Mouse (Mus musculus): ENCODE measurements around the gene Gm21985. TPM values are rescaled to one million over a fixed set of nuclear protein-coding genes. Genes with fewer than 3 reads are reported as not detected.

The Gm21985 gene
- total RNA-seq, 2 experiments from 2014 or later, result 0.44 TPM; not detected in 1

DNA sequence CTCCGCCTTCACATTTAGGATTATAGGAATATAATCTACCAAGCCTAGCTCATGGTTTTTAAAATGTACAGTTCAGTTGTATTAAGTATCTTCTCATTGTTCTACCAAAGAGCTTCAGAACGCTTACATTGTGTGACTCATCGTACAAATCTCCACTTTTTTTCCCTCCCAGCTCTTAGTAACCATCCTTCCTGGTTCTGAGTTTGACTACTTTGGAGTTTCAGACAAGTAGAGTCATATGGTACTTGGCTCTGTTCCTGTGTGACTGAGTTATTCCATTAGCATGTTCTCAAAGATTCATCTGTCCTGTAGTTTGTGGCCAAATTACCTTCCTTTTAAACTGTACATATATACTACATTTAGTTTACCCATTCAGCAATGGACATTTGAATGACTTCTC is 42.6 kb downstream of the Gm21985 start:
- intact Hi-C loops (cut with DNase I), result no loop called here
- no peak for DNase-seq

GRCm38 (mm10) chr2:112309161-112309600 is 43.1 kb downstream of the Gm21985 start:
- intact Hi-C loops (cut with DNase I), result no loop called here
- DNase-seq, result no peak

DNA sequence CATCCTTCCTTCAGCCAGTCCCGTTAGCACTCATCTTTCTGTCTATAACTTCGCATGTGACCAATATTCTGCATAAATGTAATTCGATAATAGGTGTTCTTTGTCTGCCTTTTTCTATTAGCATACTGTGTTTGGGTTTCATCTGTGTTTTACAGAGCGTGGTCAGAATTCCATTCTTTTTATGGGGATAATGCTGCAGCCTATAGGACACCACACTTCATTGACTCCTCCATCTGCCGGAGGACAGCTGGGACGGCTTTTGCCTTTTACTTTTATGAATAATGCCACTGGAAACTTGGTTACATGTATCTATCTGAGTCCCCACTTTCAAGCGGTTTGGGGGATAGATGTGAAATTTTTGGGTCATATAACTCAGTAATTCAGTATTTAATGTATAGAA is 49.5 kb downstream of the Gm21985 start:
- DNase-seq, result no peak
- intact Hi-C loops (cut with DNase I), result loop anchor here (10.0 kb wide), 1 partner anchor 51 kb away; the partner anchor contains the start of genes Gm21985, Nop10 and Slc12a6

GRCm38 (mm10) chr2:112318227-112318626 is 52.1 kb downstream of the Gm21985 start:
- DNase-seq, result no peak
- intact Hi-C loops (cut with DNase I), result loop anchor here (10.0 kb wide), 1 partner anchor 53 kb away; the partner anchor contains the start of genes Gm21985, Nop10 and Slc12a6

- intact Hi-C loops (cut with DNase I), result loop anchor here (10.0 kb wide), 1 partner anchor 54 kb away; the partner anchor contains the start of genes Gm21985, Nop10 and Slc12a6
- no peak for DNase-seq
These were observed 52.8 kb downstream of the Gm21985 start for GRCm38 (mm10) chr2:112318905-112319304.

- no peak for DNase-seq
These were observed 62.1 kb downstream of the Gm21985 start for GRCm38 (mm10) chr2:112328069-112328777.

GRCm38 (mm10) chr2:112332051-112332898 is 66.2 kb downstream of the Gm21985 start:
- no peak for DNase-seq
- intact Hi-C loops (cut with DNase I), result loop anchor here (10.0 kb wide), 1 partner anchor 87 kb away; no protein-coding TSS in a partner anchor

More at GRCm38 (mm10) chr2:112328069-112328777, 62.1 kb downstream of the Gm21985 start:
- intact Hi-C loops (cut with DNase I), result no loop called here

- no peak for DNase-seq
- intact Hi-C loops (cut with DNase I), result loop anchor here (10.0 kb wide), 1 partner anchor 92 kb away; no protein-coding TSS in a partner anchor
These were observed 71.1 kb downstream of the Gm21985 start for GRCm38 (mm10) chr2:112337211-112337610.

- intact Hi-C loops (cut with DNase I), result loop anchor here (10.0 kb wide), 1 partner anchor 95 kb away; no protein-coding TSS in a partner anchor
- DNase-seq, result no peak
These were observed 73.6 kb downstream of the Gm21985 start for GRCm38 (mm10) chr2:112339736-112340135.

- intact Hi-C loops (cut with DNase I), result no loop called here
- no peak for DNase-seq
These were observed 75.0 kb downstream of the Gm21985 start for GRCm38 (mm10) chr2:112341117-112341516.

GRCm38 (mm10) chr2:112348246-112348645 is 82.1 kb downstream of the Gm21985 start:
- intact Hi-C loops (cut with DNase I), result no loop called here
- DNase-seq, result no peak

DNA sequence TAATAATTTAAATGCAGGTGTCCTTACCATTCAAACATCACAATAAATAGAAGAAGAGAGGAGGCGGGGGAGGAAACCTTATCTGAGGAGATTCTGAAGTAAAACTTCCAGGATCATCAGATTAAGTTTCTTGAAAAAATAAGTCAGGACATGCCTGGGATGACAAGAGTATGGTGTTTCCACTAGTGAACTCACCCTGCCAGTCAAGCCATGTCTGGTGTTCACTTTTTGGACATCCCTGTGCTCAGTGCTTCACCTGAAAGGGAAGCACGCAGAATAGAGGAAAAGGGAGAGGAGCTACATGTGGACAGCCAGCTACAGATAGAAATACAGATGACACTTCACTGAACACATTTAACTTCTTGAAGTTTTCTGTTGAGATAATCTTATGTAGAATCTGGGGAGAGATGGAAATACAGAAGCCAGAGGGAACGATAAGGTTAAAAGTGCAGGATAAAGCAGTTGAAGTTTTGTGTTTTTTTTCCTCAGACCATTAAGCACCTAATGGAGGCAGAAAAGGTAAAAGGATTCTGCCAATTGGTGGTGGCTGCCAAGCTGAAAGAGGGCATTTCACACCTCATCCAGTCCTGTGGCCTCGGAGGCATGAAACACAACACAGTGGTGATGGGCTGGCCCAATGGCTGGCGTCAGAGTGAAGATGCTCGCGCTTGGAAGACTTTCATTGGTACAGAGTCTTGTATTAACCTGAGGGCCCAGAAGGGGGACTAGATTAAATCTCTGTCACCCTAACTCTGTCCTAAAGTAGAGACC is 87.8 kb downstream of the Gm21985 start:
- no peak for DNase-seq
- intact Hi-C loops (cut with DNase I), result no loop called here

- intact Hi-C loops (cut with DNase I), result loop anchor here (5.0 kb wide), 1 partner anchor 122 kb away; the partner anchor contains the start of gene Lpcat4
- DNase-seq, result no peak
These were observed 93.5 kb downstream of the Gm21985 start for GRCm38 (mm10) chr2:112359611-112360010.

DNA sequence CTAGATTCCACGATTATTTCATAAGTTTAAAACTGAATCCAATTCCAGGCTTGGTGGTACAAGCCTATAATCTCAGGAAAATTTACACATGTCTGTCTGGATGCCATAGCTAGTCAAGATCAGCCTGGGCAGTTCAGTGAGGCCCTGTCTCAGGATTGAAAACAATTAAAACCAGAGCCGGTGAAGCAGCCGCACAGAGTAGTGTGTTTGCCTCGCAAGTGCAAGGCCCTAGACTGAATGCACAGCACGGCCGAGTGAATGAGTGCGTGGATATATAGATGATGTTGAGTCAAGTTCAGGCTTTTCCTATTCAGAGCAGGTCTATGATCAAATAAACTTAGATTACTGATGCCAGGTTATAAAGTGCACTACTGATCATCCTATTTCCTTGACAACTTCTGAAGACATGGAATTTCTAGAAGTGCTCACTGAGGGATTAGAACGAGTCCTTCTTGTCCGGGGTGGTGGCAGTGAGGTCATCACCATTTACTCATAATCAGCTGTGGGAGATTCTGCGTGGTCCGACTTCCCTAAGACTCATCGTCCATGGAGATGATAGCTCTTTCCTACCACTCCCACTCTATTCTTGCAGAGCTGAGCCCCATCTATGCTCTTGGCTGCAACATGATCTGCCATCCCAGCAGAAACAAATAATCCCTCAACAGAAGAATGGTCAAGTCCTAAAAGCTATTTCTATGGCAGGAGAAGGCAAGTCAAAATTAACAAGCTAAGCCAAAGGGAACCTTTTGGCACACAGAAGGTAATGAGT is 94.1 kb downstream of the Gm21985 start:
- intact Hi-C loops (cut with DNase I), result loop anchor here (5.0 kb wide), 1 partner anchor 123 kb away; the partner anchor contains the start of gene Lpcat4
- DNase-seq, result no peak

DNA sequence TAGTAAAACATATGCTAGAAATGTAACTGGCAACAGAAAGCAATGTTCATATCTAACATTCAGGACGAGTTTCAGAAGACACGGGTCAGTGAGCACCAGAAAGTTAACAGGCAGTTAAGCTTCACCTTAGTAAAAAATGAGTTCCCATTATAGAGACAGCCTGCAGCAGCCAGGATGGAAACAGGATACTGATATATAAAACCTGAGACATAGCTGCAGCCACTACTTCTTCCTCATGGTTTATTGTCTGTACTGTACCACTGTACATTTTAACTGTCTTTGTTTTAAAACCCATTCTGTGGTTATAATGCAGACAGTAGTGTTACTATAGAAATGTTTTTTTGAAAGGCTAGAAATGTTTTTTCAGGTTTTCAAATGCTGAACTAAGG is 94.7 kb downstream of the Gm21985 start:
- no peak for DNase-seq
- intact Hi-C loops (cut with DNase I), result loop anchor here (5.0 kb wide), 1 partner anchor 123 kb away; the partner anchor contains the start of gene Lpcat4

DNA sequence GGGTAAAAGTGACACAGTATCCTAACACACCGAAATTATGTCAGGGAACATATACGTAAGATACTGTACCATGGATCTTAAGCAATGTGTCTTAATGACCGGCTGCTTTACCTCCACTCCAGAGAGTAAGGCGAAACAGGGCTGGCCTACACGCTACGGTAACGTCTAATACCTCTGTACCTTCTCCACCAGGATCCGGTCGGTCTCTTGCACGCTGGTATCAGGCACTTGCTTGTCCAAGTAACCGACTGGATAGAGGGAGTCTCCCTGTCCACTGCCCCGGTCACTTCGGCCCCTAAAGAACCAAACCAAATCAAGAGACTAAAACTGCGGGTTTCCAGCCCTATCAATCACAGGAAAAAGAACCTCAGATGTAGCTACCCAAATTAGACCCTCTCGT is 101.1 kb downstream of the Gm21985 start:
- DNase-seq, result no peak
- intact Hi-C loops (cut with DNase I), result loop anchor here (5.0 kb wide), 1 partner anchor 105 kb away; the partner anchor contains the start of gene Nop10

DNA sequence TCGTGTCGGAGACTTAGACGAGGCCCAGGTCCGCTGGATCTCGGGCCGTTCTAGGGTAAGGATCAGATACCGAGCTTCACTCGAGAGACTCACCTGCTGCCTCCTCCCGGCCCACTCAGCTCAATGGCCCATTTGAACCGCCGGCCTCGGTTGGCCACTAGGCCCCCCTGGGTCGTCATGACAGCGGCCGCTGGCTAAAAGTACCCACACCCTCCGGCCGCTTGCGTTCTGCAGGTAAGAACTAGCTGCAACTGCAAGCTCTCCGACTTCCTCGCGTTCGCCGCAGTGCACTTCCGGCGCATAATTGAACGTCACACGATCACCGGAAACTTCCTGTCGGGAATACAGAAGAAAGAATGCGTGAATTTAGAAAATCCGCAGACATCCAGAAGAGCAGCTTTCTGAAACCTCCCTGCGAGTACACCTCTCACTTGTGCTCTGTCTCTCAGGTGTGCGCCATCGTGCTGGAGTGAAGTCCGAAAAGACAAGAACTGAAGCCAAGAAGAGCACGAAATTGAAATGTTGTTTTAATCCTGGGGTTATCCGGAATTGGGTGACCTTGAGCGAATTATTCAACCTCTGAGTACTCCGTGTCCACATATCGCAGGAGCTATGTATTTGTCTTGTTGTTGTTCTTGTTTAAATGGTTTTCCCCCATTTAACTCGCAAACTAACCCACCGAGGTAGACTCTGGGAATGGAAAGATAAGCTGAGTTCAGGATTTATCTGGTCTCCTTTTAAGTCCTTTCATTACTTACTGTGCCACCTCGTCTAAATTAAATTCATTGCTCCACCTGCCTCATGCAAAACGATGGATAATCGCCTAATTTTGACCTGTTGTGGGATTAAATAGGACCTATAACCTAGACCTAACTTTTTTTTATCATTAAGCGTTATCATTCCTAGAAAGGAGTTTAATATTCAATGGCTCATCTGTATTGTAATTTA is 101.9 kb downstream of the Gm21985 start, which contains the start of gene Emc4:
TSS of gene Emc4 (minus strand) at position 302 of the 948 bp plus-strand sequence.
- intact Hi-C loops (cut with DNase I), result loop anchor here (5.0 kb wide), 1 partner anchor 106 kb away; the partner anchor contains the start of gene Nop10
- peak; percentile 76 to 84 for DNase-seq

- intact Hi-C loops (cut with DNase I), result loop anchor here (5.0 kb wide), 1 partner anchor 108 kb away; the partner anchor contains the start of gene Nop10
These were observed 103.8 kb downstream of the Gm21985 start for GRCm38 (mm10) chr2:112369941-112370340.

More at GRCm38 (mm10) chr2:112369941-112370340, 103.8 kb downstream of the Gm21985 start:
- DNase-seq, result peak; percentile 57 to 70
